Comparison of ENCODE assay signal across 20 mouse cellular contexts in genomic region chr15:42104816-42105215, GRCm38 (mm10).
DNase-seq lines count a peak whose midpoint lies in the region; ATAC-seq and TF ChIP-seq lines count a peak whose summit lies in the region.
"Had no signal": no experiment of that assay in that cellular context is flagged by ENCODE, and none has a peak within 500 bp of the region (broad histone marks: within the 10 kb centered on the region; RNA-seq: fewer than 3 reads in every experiment).

No protein-coding gene starts in this region.

- TF ChIP-seq CTCF in lung, postnatal 0 days (IDR thresholded peaks at IDR 0.05): no peak

- no peak overlapping the region for H3K9ac ChIP-seq in embryonic facial prominence, embryonic 11.5 days (replicated peaks; ENCODE audit: low read length)
- no peak overlapping the region for H3K9ac ChIP-seq in lung, postnatal 0 days (replicated peaks; ENCODE audit: low read depth)
- H3K9ac ChIP-seq: forebrain, postnatal 0 days; heart, embryonic 15.5 days; kidney, embryonic 15.5 days; midbrain, embryonic 13.5 days; neural tube, embryonic 12.5 days had no signal

- no peak for ATAC-seq in embryonic facial prominence, embryonic 11.5 days (replicated peaks; ENCODE audit: insufficient number of reproducible peaks, low FRiP score, low TSS enrichment, low read depth)
- ATAC-seq in lung, postnatal 0 days: no peak
- ATAC-seq: forebrain, postnatal 0 days; hindbrain, embryonic 16.5 days; intestine, postnatal 0 days; midbrain, embryonic 13.5 days had no signal

- H3K27me3 ChIP-seq in embryonic facial prominence, embryonic 11.5 days (ENCODE audit: control insufficient read depth, insufficient read depth, low read length): no peaks in the 10 kb centered on the region
- no peaks in the 10 kb centered on the region for H3K27me3 ChIP-seq in embryonic facial prominence, embryonic 10.5 days (replicated peaks; ENCODE audit: low read depth, poor library complexity, severe bottlenecking)
- H3K27me3 ChIP-seq in limb, embryonic 10.5 days (ENCODE audit: low read depth, poor library complexity, severe bottlenecking): no peaks in the 10 kb centered on the region
- no peaks in the 10 kb centered on the region for H3K27me3 ChIP-seq in lung, postnatal 0 days (replicated peaks; ENCODE audit: insufficient read depth, low read length)
- H3K27me3 ChIP-seq: heart, embryonic 15.5 days; kidney, embryonic 15.5 days; midbrain, embryonic 13.5 days; neural tube, embryonic 12.5 days had no signal

- H3K36me3 ChIP-seq in embryonic facial prominence, embryonic 11.5 days (replicated peaks; ENCODE audit: control insufficient read depth, insufficient read depth, low read depth, low read length): no peaks in the 10 kb centered on the region
- no peaks in the 10 kb centered on the region for H3K36me3 ChIP-seq in embryonic facial prominence, embryonic 10.5 days (replicated peaks)
- no peaks in the 10 kb centered on the region for H3K36me3 ChIP-seq in limb, embryonic 10.5 days
- H3K36me3 ChIP-seq in lung, postnatal 0 days (ENCODE audit: insufficient read depth, low read length): no peaks in the 10 kb centered on the region
- H3K36me3 ChIP-seq: heart, embryonic 15.5 days; kidney, embryonic 15.5 days; midbrain, embryonic 13.5 days; neural tube, embryonic 12.5 days had no signal

- no peak overlapping the region for H3K27ac ChIP-seq in embryonic facial prominence, embryonic 11.5 days (replicated peaks; ENCODE audit: low read depth, low read length)
- H3K27ac ChIP-seq in embryonic facial prominence, embryonic 10.5 days (replicated peaks): no peak overlapping the region
- peak overlapping the region; percentile 53; the same call in 1 of the 2 replicates for H3K27ac ChIP-seq in limb, embryonic 10.5 days
- no peak overlapping the region for H3K27ac ChIP-seq in lung, postnatal 0 days (ENCODE audit: low read length)
- H3K27ac ChIP-seq: heart, embryonic 15.5 days; kidney, embryonic 15.5 days; midbrain, embryonic 13.5 days; neural tube, embryonic 12.5 days had no signal

- H3K4me1 ChIP-seq in embryonic facial prominence, embryonic 11.5 days (ENCODE audit: control insufficient read depth, insufficient read depth, low read length): no peaks in the 10 kb centered on the region
- H3K4me1 ChIP-seq in embryonic facial prominence, embryonic 10.5 days: peaks cover 15% of the 10 kb centered on the region; the same call in 1 of the 2 replicates
- H3K4me1 ChIP-seq in limb, embryonic 10.5 days: peaks cover 24% of the 10 kb centered on the region
- H3K4me1 ChIP-seq in lung, postnatal 0 days (ENCODE audit: insufficient read depth, low read depth, low read length): no peaks in the 10 kb centered on the region
- H3K4me1 ChIP-seq: heart, embryonic 15.5 days; kidney, embryonic 15.5 days; midbrain, embryonic 13.5 days; neural tube, embryonic 12.5 days had no signal

- H3K9me3 ChIP-seq in embryonic facial prominence, embryonic 11.5 days (replicated peaks; ENCODE audit: control insufficient read depth, low read length): no peaks in the 10 kb centered on the region
- no peaks in the 10 kb centered on the region for H3K9me3 ChIP-seq in embryonic facial prominence, embryonic 10.5 days
- H3K9me3 ChIP-seq in limb, embryonic 10.5 days (replicated peaks): no peaks in the 10 kb centered on the region
- no peaks in the 10 kb centered on the region for H3K9me3 ChIP-seq in lung, postnatal 0 days (ENCODE audit: low read length)
- H3K9me3 ChIP-seq: heart, embryonic 15.5 days; kidney, embryonic 15.5 days; midbrain, embryonic 13.5 days; neural tube, embryonic 12.5 days had no signal

- DNase-seq in embryonic facial prominence, embryonic 11.5 days (ENCODE audit: low spot score): peak; percentile 92
- DNase-seq in embryonic facial prominence, embryonic 10.5 days (ENCODE audit: low spot score): no peak
- DNase-seq in embryo, embryonic 9.5 days (ENCODE audit: extremely low spot score): peak; percentile 28
- no peak for DNase-seq in limb, embryonic 10.5 days (ENCODE audit: low spot score)
- DNase-seq in lung, postnatal 0 days (ENCODE audit: low spot score): no peak
- DNase-seq in urinary bladder, adult 18-20 months (ENCODE audit: low spot score in 2 of 2): no peak
- no peak for DNase-seq in right cerebral cortex, postnatal 25 days
- DNase-seq: adrenal gland, postnatal 25 days; cerebellum, adult 9-10 months; forebrain, postnatal 0 days; heart, postnatal 4 days; kidney, postnatal 36 days; layer of hippocampus, postnatal 36 days; thymus, postnatal 25 days had no signal

- 29% methylated on average over 2 of the region's 2 CpGs for WGBS in embryonic facial prominence, embryonic 11.5 days
- whole genome bisulfite sequencing in embryonic facial prominence, embryonic 10.5 days: 35% methylated on average over 2 of the region's 2 CpGs
- 15% methylated on average over 2 of the region's 2 CpGs for WGBS in limb, embryonic 10.5 days
- WGBS in lung, postnatal 0 days: 67% methylated on average over 2 of the region's 2 CpGs

- H3K4me2 ChIP-seq in embryonic facial prominence, embryonic 11.5 days (ENCODE audit: low read depth, low read length): no peak overlapping the region
- H3K4me2 ChIP-seq in lung, postnatal 0 days (replicated peaks; ENCODE audit: low read depth, low read length): no peak overlapping the region
- H3K4me2 ChIP-seq: heart, embryonic 15.5 days; kidney, embryonic 15.5 days; midbrain, embryonic 13.5 days; neural tube, embryonic 12.5 days had no signal

- no peak overlapping the region for H3K4me3 ChIP-seq in embryonic facial prominence, embryonic 11.5 days (ENCODE audit: low read depth, low read length)
- H3K4me3 ChIP-seq in embryonic facial prominence, embryonic 10.5 days: no peak overlapping the region
- H3K4me3 ChIP-seq in limb, embryonic 10.5 days: no peak overlapping the region
- no peak overlapping the region for H3K4me3 ChIP-seq in lung, postnatal 0 days (ENCODE audit: low read depth, low read length)
- H3K4me3 ChIP-seq: heart, embryonic 15.5 days; kidney, embryonic 15.5 days; midbrain, embryonic 13.5 days; neural tube, embryonic 12.5 days had no signal

- TF ChIP-seq EP300 in lung, postnatal 0 days (IDR thresholded peaks at IDR 0.05): no peak

Comparison
In these comparisons a context has a peak if more than half of its experiments do, and no peak if none do; other contexts are left out.
1. DNase-seq: peak in embryonic facial prominence, embryonic 11.5 days (single experiment) and embryo, embryonic 9.5 days (single experiment); none in embryonic facial prominence, embryonic 10.5 days (single experiment), limb, embryonic 10.5 days (single experiment), lung, postnatal 0 days (single experiment), urinary bladder, adult 18-20 months (0 of 2) and right cerebral cortex, postnatal 25 days (single experiment).